Mouse (Mus musculus) kidney, adult 2 months (tissue): ENCODE measurements around the gene Ncapd2. TPM values are rescaled to one million over a fixed set of nuclear protein-coding genes. Genes with fewer than 3 reads are reported as not detected.
"Not testable (repeated sequence)": the region's sequence is repeated elsewhere in the genome, so short reads cannot be mapped to it uniquely, and the experiment has no call there.

ENCODE experiments used
- DNase-seq: peaks from one replicate; pipeline ENCODE4 v3.0.0; 2021
- H3K27ac ChIP-seq: fragments of 200-500 bp; 2 replicates; pipeline ENCODE4 v1.5.1; 2012; ENCODE audit warnings: low read depth, low read length, control low read depth, inconsistent platforms; ENCODE audit not compliant: insufficient read depth
- H3K27me3 ChIP-seq: fragments of 200-500 bp; replicated peaks from 2 replicates; pipeline ENCODE4 v1.6.1; 2012; ENCODE audit warnings: mild to moderate bottlenecking, moderate library complexity, low read length, inconsistent platforms; ENCODE audit not compliant: control insufficient read depth, insufficient read depth
- H3K36me3 ChIP-seq: fragments of 200-500 bp; 2 replicates; pipeline ENCODE4 v1.6.1; 2012; ENCODE audit warnings: mild to moderate bottlenecking, moderate library complexity, low read length, inconsistent platforms; ENCODE audit not compliant: control insufficient read depth, insufficient read depth
- H3K4me1 ChIP-seq: fragments of 200-500 bp; 2 replicates; pipeline ENCODE4 v1.6.1; 2011; ENCODE audit warnings: low read length; ENCODE audit not compliant: control insufficient read depth, insufficient read depth
- H3K4me3 ChIP-seq: fragments of 200-500 bp; 2 replicates; pipeline ENCODE4 v1.5.1; 2011; ENCODE audit warnings: mild to moderate bottlenecking, low read depth, low read length, control low read depth; ENCODE audit not compliant: insufficient read depth
- CTCF ChIP-seq: fragments of 200-500 bp; conservative IDR thresholded peaks from 2 replicates; pipeline ENCODE4 v1.5.1; 2011; ENCODE audit warnings: low read depth, mild to moderate bottlenecking, control low read depth, low read length, moderate library complexity, mixed read lengths; ENCODE audit not compliant: insufficient read depth, insufficient read length
- POLR2A ChIP-seq: fragments of 200-500 bp; IDR thresholded peaks from one replicate; pipeline ENCODE4 v1.6.1; 2011; ENCODE audit warnings: low read depth, low read length, control low read depth
- WGBS: fragments of 180-500 bp; shearing (Covaris S2); methylation state at CpG from one replicate; pipeline ENCODE4 v1.1.7; 2018; 5-methylcytosine and 5-hydroxymethylcytosine counted together
- polyA plus RNA-seq: library from polyadenylated mRNA; depleted of rRNA; stranded (reverse); fragments of >200 nt; gene quantifications from 2 replicates; pipeline ENCODE4 v1.2.3, GENCODE M21; 2012

Gene Ncapd2
- polyA plus RNA-seq, 1 experiment, result 15.6 TPM

GRCm38 (mm10) chr6:125166051-125166751 lies 25.3 kb downstream of the Ncapd2 start, which contains the start of gene Gapdh:
Gapdh (minus strand) TSS chr6:125166467.
- Histone ChIP-seq H3K4me1 (peaks cover 9% of the 10 kb centered on the region; the same call in 1 of the 2 replicates), H3K36me3 (peaks cover 5% of the 10 kb centered on the region), H3K27me3 (no peaks in the 10 kb centered on the region), H3K27ac (peak within 1 kb of the TSS; percentile 87), H3K4me3 (peak within 1 kb of the TSS; percentile 86)
- peak; percentile 94 for DNase-seq
- under 1% methylated on average over 18 of the region's 18 CpGs for WGBS
- TF ChIP-seq CTCF (no peak), POLR2A (no peak)

DNA sequence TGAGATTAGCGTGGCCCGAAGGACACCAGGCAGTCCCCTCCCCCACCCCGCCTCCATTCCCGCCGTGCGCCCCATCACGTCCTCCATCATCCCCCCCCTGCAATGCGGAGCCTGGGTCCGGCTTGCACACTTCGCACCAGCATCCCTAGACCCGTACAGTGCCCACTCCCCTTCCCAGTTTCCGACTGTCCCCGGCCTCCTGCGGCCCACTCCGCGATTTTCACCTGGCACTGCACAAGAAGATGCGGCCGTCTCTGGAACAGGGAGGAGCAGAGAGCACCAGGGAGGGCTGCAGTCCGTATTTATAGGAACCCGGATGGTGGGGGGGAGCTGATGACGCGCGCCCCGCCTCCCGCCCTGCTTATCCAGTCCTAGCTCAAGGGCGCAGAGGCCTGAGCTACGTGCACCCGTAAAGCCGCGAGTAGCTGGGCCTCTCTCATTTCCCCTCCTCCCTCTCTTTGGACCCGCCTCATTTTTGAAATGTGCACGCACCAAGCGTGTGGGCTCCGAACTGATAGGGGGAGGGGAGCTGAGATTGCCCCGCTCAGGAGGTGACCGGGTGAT lies 26.1 kb downstream of the Ncapd2 start:
- Histone ChIP-seq H3K27ac (peak overlapping the region; percentile 87), H3K4me3 (peak overlapping the region; percentile 86), H3K4me1 (peaks cover 9% of the 10 kb centered on the region; the same call in 1 of the 2 replicates), H3K36me3 (peaks cover 5% of the 10 kb centered on the region), H3K27me3 (no peaks in the 10 kb centered on the region)
- WGBS, result 1% methylated on average over 36 of the region's 36 CpGs
- peak; percentile 98 for DNase-seq
- TF ChIP-seq CTCF, result no peak
- peak; percentile 98 for TF ChIP-seq POLR2A

DNA sequence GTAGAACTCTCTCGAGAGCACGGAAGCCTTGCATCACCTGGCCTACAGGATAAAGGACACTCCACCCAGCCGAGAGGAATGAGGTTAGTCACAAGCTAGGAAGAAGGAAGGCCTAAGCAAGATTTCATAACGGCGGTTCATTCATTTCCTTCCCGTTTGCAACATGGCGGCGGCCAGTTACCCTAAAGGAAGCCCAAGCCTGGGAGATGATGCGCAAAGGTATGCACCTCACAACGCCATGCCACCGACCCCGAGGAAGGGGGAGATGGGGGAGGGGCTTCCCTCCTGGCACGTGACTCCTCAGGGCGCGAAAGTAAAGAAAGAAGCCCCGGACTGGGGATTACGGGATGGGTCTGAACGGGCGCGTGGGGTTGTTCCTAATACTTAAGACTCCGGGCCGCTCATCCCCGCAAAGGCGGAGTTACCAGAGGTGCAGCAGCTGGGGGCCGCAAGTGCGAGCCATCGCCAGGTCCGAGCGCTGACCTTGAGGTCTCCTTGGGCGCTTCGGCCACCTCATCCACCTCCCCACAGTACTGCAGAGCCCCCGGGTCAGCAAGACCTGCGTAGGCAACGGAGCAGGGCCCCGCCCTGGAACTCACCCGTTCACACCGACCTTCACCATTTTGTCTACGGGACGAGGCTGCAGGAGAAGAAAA lies 26.7 kb downstream of the Ncapd2 start:
- TF ChIP-seq POLR2A, result no peak
- TF ChIP-seq CTCF, result no peak
- Histone ChIP-seq H3K27ac (peak overlapping the region; percentile 84), H3K36me3 (peaks cover 5% of the 10 kb centered on the region), H3K4me3 (peak overlapping the region; percentile 86), H3K4me1 (peaks cover 9% of the 10 kb centered on the region; the same call in 1 of the 2 replicates), H3K27me3 (no peaks in the 10 kb centered on the region)
- WGBS, result under 1% methylated on average over 39 of the region's 39 CpGs
- peak; percentile 70 for DNase-seq

DNA sequence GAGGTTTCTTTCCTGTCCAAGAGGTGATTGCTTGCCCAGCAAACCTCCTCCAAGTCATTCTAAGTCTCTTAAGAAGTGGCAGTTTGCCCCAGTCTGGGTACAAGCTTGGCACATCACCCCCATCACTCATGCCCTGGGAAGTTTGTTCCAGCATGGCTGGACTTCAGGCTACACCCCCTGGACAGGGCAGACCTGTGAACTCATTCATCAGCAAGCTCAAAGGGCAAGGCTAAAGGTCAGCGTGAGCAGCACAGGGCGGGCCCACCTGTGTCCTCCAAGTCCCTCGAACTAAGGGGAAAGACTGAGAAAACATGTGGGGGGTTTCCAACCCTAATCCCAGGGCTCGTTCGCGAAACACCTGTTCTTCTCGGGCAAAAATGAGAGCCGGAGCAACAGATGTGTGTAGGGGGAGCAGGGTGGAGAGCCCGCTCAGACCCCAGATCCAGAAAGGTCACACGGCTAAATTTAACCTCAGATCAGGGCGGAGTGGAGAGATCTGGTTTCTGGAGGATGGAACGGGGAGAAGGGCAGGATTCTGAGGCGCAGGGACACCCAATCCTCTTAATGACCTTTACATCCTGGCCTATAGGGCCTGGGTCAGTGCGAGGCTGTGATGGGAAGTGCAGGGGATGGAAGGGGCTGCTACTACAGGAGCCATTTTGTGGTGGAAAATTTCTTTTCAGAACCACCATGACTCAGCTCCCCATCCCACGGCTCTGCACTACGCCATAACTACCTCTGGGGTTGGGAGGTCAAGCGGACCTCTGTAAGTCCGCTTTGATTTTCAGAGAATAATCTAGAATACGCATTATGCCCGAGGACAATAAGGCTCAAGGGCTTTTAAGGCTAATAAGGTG lies 27.5 kb downstream of the Ncapd2 start:
- DNase-seq, result peak; percentile 93
- WGBS, result 7% methylated on average over 20 of the region's 20 CpGs
- peak overlapping the region; percentile 84 for H3K27ac ChIP-seq
- H3K27me3 ChIP-seq, result no peaks in the 10 kb centered on the region
- TF ChIP-seq CTCF (no peak), POLR2A (peak; percentile 10)
- peaks cover 9% of the 10 kb centered on the region; the same call in 1 of the 2 replicates for H3K4me1 ChIP-seq
- peaks cover 5% of the 10 kb centered on the region for H3K36me3 ChIP-seq
- peak overlapping the region; percentile 86 for H3K4me3 ChIP-seq

- not testable (repeated sequence) for H3K36me3 ChIP-seq, H3K27ac ChIP-seq, H3K4me3 ChIP-seq, DNase-seq, H3K4me1 ChIP-seq, H3K27me3 ChIP-seq
- 66% methylated on average over 13 of the region's 16 CpGs for WGBS
Measured at GRCm38 (mm10) chr6:125162615-125163305, 28.7 kb downstream of the Ncapd2 start.

GRCm38 (mm10) chr6:125161971-125162370 lies 29.5 kb downstream of the Ncapd2 start:
- not testable (repeated sequence) for H3K27me3 ChIP-seq, H3K27ac ChIP-seq, H3K4me1 ChIP-seq, H3K4me3 ChIP-seq, H3K36me3 ChIP-seq
- WGBS, result 5% methylated on average over 4 of the region's 5 CpGs
- TF ChIP-seq CTCF, result peak; percentile 47
- DNase-seq, result peak; percentile 73
